Mouse (Mus musculus) layer of hippocampus, adult 18-20 months (tissue): ENCODE results near the gene Nrsn1. TPM values are rescaled to one million over a fixed set of nuclear protein-coding genes. Genes with fewer than 3 reads are reported as not detected.
"Not testable (repeated sequence)": the region's sequence is repeated elsewhere in the genome, so short reads cannot be mapped to it uniquely, and the experiment has no call there.

ENCODE experiments used
- DNase-seq, 2 experiments: peaks; one replicate each; pipeline ENCODE4 v3.0.0; 2022; ENCODE audit warnings: low spot score in 2 of 2
- long read RNA-seq: library from polyadenylated mRNA; stranded (forward); transcript quantifications from one replicate; pipeline ENCODE4 v2.0.0, GENCODE M21; 2021
- total RNA-seq, 2 experiments: library from RNA; stranded (reverse); gene quantifications; 2 replicates each; pipeline ENCODE4 v1.2.3; 2021

Nrsn1 gene
- 100 to 1,000 TPM; 316 to 360 TPM for total RNA-seq
- long read RNA-seq, transcript Nrsn1-201 (4 exons, 2,222 nt) = major isoform, 698 of 753 reads
- long read RNA-seq, partial matches to known transcripts = 30 of 753 reads
- long read RNA-seq, other reads (novel, unspliced or antisense) = 25 of 753 reads

DNA sequence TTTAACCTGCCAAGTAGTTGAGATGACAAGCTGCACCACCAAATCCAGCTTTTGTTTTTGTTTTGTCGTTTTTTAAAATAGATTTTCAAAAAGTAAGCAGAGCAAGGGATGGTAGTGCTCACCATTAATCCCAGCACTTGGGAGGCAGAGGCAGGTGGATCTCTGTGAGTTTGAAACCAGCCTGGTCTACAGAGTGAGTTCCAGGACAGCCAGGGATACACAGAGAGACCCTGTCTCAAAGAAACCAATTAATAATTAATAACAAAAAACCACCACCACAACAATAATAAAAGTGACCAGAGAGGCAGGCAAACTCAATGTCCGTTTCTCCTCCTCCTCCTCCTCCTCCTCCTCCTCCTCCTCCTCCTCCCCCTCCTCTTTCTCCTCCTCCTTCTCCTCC lies at the start of gene Nrsn1:
Gene Nrsn1, minus strand, starts transcription at position 101 of the 400 bp plus-strand sequence.
- not testable (repeated sequence) for DNase-seq

DNA sequence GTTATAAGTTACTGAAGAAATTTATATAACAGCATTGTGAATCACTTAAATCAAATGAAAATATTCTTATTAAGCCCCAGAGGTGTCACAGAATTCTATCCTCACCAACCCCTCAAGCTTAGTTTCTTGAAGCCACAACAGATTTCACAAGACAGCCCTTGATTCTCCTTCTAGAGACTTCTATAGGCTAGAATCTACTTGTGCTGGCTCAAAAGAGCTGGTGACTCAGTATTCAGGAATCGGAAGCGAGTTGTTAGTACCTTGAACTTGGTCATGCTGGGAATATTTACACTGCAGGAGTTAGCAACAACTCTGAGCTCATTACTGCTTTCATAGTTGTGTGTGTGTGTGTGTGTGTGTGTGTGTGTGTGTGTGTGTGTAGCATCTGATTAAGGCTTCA lies 41.8 kb upstream of the Nrsn1 start:
- DNase-seq = no peak

DNA sequence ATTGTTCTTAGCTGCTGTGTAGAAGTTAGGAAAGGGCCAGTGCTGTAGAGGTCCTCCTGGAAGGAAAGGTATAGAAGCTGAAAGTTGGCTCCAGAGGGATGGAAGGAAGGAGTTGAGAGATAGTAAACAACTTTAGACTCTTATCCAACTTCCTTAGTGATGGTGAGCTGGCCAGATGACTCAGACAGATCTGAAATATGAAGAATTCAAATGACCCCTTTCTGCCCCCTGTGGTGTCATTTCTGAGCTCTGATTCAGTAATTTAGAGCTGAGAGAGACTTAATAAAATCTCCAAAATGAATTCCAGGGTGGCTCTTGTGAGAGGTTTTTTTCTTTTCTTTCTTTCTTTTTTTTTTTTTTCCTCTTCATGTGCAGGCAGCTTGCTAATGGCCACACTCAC lies 39.8 kb upstream of the Nrsn1 start:
- DNase-seq = no peak

DNA sequence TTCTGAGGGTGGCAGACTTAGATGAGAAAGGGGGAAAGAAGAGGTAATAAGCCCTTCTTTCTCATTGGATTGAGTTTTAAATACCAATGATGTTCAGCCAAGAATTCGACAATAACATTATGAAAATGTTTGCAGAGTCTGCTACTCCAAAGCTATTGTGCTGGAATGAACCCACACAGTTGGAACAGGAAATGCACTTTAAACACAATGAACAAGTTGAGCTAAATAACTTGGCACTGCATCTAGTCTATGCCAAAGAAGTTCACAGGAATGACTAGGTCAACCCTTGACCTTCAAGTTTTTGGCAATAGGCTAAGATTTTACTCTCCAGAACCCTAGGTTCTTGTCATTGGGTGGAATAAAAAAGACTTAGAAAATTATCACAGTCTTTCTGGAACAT lies 18.4 kb upstream of the Nrsn1 start:
- peak in 1 of 2 experiments; percentile 55 for DNase-seq

DNA sequence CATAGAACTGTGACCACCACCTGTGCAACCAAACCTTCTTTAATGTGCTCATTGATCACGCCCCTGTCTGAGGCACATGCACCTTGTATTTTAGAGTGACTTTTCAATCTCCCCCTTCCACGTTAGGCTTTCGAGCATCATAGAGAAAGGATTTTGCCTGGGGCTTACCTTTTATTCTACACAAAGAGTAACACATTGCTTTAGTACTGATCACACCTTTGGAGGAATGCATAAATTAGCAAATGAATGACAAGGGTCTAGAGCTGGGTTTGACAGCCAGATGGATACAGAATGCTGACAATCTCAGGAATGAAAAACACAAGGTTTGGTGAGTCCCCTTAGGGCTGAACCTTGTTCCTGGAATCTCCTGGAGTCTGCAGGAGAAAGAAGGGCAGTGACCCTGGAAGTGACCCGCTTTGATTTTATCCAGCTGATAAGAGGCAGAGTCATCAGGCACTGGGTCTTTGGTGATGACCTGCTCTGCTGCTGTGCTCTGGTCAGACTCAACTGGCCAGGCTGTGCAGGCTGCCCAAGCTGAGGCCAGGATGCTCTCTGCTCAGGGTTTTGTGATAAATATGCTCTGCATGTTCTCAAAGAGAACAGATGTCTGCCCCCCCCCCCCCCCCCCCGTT lies 4.7 kb upstream of the Nrsn1 start:
- DNase-seq = no peak

DNA sequence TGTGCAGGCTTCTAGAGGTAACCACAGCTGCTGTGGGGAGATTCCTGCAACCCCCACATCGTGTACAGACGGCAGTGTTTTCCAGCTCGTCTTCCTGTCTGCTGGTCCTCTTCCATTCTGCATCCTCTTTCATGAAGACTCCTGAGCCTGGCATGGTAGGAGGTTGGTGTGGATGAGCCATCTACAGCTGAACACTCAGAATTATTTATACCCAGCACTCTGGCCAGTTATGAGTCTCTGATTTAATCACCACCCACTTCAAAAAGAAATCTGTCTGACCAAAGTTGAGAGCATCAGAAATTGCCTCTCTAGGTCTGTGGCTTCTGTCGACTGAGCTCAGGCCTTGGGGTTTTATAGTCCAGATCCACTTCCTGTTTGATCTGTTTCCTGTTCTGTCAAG lies 1.9 kb upstream of the Nrsn1 start:
- no peak for DNase-seq

DNA sequence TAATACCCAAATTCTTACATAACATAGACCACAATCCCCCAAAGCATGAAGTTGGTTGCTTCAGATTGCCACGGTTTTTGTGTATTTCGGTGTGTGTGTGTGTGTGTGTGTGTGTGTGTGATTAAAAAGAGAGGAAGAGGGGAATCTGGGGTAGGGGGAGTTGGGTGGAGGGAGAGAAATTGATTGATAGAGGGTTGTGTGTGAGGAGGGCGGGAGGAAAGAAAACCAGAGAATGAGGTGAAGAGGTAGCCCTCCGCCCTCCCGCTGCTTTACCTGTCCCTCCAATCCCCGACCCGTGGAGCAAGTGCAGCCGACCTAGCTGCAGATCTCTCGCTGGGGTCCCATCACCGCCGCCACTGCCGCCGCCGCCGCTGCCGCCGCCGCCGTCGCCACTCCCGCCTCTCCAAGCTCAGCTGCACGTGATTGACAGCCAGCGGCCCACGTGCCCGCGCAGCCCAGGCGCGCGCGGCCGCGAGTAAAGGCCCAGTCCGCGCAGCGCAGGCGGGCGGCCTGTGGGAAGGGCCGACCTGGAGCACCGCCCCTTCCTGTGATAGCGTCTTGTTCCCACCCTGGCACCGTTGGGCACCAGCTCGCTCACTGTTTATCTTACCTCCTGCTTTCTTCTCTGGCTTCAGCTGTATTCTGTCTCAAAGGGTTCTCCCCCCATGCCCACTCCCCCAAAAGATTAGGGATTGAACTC lies 583 bp downstream of the Nrsn1 start:
- DNase-seq = peak; percentile 73 to 78

DNA sequence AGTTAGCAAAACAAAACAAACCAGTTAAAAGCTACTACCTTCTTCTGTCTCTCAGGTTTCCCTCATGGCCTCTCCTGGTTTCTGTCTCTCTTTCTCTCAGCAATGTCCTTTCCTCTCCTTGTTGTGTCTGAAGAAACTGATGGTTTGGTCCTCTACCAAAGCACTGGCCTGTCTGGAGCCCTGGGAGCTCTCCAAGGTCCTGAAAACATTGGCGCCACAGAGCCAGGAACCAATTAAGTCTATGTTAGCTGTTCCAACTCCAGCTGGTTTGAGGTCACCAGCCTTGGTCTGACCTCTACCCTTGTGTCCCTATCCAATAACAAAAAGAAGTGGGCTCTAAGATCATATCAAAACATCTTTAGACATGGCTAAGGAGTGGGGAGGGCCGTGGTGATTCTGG lies 1.3 kb downstream of the Nrsn1 start:
- peak in 1 of 2 experiments; percentile 36 for DNase-seq

DNA sequence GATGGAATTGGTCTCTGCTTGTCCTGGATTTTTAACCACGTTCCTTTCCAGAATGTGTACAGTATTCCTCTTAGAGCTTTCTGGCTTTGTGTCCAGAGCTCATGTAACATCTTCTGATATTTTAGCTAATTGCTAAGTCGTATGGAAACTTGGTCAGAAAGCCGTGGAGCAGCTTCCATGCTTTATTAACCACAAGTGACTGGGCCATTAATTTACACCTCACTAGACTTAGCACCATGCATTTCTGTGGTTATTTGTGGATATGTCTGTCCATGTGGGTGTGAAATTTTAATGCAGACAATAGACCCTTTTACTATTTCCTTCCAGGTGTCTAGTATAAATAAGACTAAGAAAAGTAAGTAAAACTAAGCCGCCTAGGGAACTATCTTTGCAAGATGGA lies 7.6 kb downstream of the Nrsn1 start:
- DNase-seq = no peak

DNA sequence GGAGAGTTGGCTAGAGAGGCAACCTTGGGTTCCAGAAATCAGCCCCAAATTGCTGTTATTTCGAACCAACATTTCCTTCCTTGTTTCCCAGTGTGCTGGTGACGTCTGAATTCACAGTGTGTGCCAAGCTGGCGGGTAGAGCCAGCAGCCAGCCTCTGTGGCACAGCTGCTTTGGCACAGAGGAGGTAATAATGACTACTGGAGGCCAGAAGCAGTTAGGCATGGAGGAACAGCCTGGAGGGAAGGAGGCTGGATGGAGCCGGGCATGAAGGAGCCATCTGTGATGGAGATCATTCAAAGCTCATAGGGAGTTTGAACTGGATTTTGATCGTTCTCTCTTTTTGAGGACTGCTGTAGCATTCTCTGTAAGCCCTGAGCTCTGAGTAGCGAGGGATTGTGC lies 12.7 kb downstream of the Nrsn1 start:
- no peak for DNase-seq

DNA sequence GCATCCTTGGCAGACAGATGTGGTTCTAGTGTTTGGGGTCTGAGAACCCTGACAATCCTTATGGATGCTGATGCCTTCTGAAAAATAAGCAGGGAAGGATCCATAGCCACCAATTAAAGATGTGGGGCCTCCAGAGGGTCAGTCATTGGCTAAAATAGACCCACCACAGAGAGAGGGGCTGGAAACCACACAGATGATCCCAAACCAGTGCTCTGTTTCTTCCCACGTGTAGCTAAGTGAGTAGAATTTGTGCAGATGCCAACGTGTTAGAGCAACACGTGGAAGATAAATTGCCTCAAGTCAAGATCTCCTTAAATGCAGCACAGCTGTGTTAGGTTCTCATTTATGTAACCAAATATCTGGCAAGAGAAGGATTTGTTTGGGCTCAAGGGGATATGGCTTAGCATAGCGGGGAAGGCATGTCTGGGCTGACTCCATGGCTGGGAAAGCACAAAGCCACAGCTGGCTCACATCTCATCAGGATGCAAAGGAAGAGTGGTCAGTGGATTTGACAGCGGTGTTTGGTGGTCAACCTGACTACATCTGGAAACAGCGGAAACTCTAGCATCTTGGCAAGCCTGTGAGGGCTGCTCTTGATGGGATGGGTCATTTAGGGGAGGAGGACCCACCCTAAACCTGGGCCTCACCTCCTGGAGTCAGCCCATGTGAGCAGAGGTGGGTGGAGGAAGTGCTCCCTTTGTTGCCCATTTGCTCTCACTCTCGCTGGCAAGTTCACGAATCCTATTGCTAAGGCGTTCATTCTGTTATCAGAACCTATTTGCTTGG lies 15.6 kb downstream of the Nrsn1 start:
- DNase-seq = no peak

DNA sequence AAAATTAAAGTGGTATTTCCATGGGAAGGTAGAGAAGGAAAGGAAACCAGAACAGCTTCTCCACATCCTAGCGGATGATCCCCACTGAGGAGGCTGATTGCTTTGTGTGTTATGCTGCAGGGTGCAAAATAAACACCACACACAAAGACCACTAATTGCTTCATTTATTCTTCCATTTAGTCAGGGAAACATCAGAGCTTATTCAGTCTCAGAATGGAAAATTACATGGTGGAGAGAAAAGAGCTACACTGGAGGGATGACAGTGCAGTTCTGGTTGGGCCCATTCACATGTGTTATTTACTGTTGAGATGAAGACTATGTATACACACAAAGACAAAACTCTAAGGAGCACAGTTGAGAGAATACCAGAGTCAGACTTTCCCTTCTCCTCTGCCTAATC lies 18.4 kb downstream of the Nrsn1 start:
- DNase-seq = no peak

DNA sequence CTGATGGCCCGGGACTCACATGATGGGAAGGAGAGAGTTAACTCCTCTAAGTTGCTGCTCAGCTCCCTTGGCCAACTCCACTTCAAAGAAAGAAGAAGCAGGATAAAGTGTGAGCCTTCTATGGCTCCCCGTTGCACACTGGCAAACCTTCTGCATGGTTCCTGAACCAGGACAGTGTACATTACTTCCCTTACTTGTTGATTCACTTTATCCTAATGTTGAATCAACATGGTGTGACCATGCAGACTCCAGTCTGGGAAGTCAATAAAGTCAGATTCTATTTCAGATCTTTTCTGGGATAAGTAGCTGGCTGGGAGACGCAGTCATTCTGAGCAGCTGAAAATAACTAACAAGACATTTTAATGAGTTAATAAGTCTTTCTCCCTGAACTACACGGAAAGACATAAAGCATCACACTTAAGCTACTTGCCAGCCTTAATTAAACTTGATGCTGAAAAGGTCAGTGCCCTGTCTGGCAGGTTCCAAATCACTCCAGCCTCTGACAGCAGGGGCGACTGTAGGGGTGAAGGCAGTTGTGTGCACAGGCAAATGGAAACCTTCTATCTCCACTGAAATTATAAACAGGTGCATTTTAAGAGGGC lies 50.0 kb downstream of the Nrsn1 start:
- no peak for DNase-seq

DNA sequence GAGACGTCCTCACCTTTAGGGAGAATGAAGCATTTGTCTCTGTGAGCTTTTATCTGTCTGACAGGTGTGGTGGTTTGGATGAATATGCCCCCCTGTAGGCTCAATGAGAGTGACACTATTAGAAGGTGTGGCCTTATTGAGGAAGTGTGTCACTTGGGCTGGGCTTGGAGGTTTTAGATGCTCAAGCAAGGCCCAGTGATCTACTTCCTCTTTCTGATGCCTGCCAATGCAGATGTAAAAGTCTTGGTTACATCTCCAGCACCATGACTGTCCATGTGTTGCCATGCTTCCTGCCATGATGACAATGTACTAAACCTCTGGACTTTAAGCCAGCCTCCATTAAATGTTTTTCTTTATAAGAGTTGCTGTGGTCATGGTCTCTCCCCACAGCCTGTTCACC lies 51.9 kb downstream of the Nrsn1 start:
- DNase-seq = no peak

DNA sequence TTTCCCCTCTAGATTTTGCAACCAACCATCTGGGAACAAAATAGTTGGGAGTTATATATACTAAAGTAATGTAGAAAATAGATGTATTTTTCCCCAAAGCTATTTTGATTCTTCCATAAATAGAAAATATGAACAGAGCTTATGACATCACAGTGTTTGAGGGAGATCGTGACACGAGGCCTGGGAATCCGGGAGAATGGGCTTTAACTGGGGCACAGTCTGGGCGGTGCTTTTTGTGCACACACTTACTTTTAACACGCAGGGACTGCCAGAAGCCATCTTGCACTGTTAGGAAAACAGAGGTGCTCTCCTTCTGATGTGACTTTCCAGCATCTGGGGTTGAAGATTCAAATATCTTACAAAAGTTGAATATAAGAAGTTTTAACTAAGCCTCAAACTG lies 63.4 kb downstream of the Nrsn1 start:
- no peak for DNase-seq

Other genes with a start within 250 kb of the Nrsn1 start
- 10 to 100 TPM; 12.2 to 14.3 TPM for gene Dcdc2a, start 214.5 kb downstream of the Nrsn1 start, total RNA-seq